14 mouse cellular contexts compared by ENCODE assay signal in the genomic region with DNA sequence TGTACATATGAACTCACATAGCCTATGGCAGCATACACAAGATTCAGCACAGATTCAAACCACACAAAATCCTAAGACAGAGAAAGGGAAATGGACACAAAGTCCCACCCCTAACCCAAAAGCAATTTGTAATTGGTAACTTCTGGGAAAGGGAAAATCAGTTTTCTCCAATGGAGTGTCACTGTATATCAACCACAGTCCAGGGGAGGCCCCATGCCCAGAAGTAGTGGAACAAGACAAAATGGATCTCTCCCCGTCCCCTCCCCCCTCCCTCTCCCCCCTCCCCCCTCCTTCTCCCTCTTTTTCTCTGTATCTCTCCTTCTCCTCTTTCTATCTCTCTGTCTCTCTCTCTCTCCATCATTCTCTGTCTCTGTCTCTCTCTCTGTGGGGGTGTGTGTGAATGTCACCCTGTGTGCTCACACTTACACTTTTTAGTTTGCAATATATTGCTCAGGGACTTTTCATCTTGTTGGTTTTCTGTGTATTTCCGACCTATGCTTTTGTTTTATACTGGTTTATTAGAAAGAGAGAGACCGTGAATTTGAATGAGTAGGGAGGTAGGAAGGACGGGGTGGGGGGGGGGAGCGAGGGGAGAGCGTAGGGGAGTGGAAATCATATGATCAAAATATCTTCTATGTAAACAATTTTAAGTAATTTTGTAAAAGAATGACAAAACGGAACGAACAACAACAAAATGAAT.
DNase-seq lines count a peak whose midpoint lies in the region; ATAC-seq lines count a peak whose summit lies in the region.
"Had no signal": no experiment of that assay in that cellular context is flagged by ENCODE, and none has a peak within 500 bp of the region (broad histone marks: within the 10 kb centered on the region; RNA-seq: fewer than 3 reads in every experiment).

No protein-coding gene starts in this region.

- no peaks in the 10 kb centered on the region for H3K36me3 ChIP-seq in embryonic facial prominence, embryonic 12.5 days
- no peaks in the 10 kb centered on the region for H3K36me3 ChIP-seq in embryonic facial prominence, embryonic 10.5 days (replicated peaks)
- H3K36me3 ChIP-seq in forebrain, embryonic 10.5 days (replicated peaks) = no peaks in the 10 kb centered on the region
- H3K36me3 ChIP-seq in hindbrain, embryonic 14.5 days (replicated peaks; ENCODE audit: control insufficient read depth, insufficient read depth) = no peaks in the 10 kb centered on the region
- H3K36me3 ChIP-seq in midbrain, embryonic 15.5 days (replicated peaks) = no peaks in the 10 kb centered on the region

- H3K27me3 ChIP-seq in embryonic facial prominence, embryonic 12.5 days = no peaks in the 10 kb centered on the region
- H3K27me3 ChIP-seq in embryonic facial prominence, embryonic 10.5 days (replicated peaks; ENCODE audit: low read depth, poor library complexity, severe bottlenecking) = no peaks in the 10 kb centered on the region
- H3K27me3 ChIP-seq in forebrain, embryonic 10.5 days (ENCODE audit: poor library complexity, severe bottlenecking) = no peaks in the 10 kb centered on the region
- no peaks in the 10 kb centered on the region for H3K27me3 ChIP-seq in hindbrain, embryonic 14.5 days (ENCODE audit: control insufficient read depth, insufficient read depth, low read length)
- H3K27me3 ChIP-seq in midbrain, embryonic 15.5 days (replicated peaks) = no peaks in the 10 kb centered on the region
- H3K27me3 ChIP-seq: CH12.LX had no signal

- no peak for ATAC-seq in embryonic facial prominence, embryonic 12.5 days (ENCODE audit: insufficient number of reproducible peaks, insufficient read depth, low FRiP score, low TSS enrichment)
- ATAC-seq in hindbrain, embryonic 14.5 days (ENCODE audit: low FRiP score) = no peak; the same call in 1 of the 2 replicates
- peak; percentile 56 for ATAC-seq in midbrain, embryonic 15.5 days (replicated peaks)

- H3K27ac ChIP-seq in embryonic facial prominence, embryonic 12.5 days = no peak overlapping the region
- H3K27ac ChIP-seq in embryonic facial prominence, embryonic 10.5 days (replicated peaks) = no peak overlapping the region
- H3K27ac ChIP-seq in forebrain, embryonic 10.5 days = peak overlapping the region; percentile 40; the same call in 1 of the 2 replicates
- H3K27ac ChIP-seq in hindbrain, embryonic 14.5 days = no peak overlapping the region
- no peak overlapping the region for H3K27ac ChIP-seq in midbrain, embryonic 15.5 days

- no peak overlapping the region for H3K4me3 ChIP-seq in embryonic facial prominence, embryonic 12.5 days
- H3K4me3 ChIP-seq in embryonic facial prominence, embryonic 10.5 days = no peak overlapping the region
- H3K4me3 ChIP-seq in forebrain, embryonic 10.5 days = 0 out of 2 replicates have a peak overlapping the region, but pooled peaks have one; percentile 14
- H3K4me3 ChIP-seq in hindbrain, embryonic 14.5 days (replicated peaks; ENCODE audit: low read length) = no peak overlapping the region
- H3K4me3 ChIP-seq in midbrain, embryonic 15.5 days = no peak overlapping the region

- peak overlapping the region; percentile 23 for H3K4me2 ChIP-seq in embryonic facial prominence, embryonic 12.5 days (replicated peaks)
- H3K4me2 ChIP-seq in hindbrain, embryonic 14.5 days (replicated peaks) = peak overlapping the region; percentile 36
- peak overlapping the region; percentile 37 for H3K4me2 ChIP-seq in midbrain, embryonic 15.5 days

- no peaks in the 10 kb centered on the region for H3K4me1 ChIP-seq in embryonic facial prominence, embryonic 12.5 days
- H3K4me1 ChIP-seq in embryonic facial prominence, embryonic 10.5 days = peaks cover 11% of the 10 kb centered on the region
- H3K4me1 ChIP-seq in forebrain, embryonic 10.5 days = peaks cover 17% of the 10 kb centered on the region
- 0 out of 2 replicates have a peak, but pooled peaks cover 7% of the 10 kb centered on the region for H3K4me1 ChIP-seq in hindbrain, embryonic 14.5 days (replicated peaks; ENCODE audit: control insufficient read depth, insufficient read depth, low read length)
- peaks cover 7% of the 10 kb centered on the region for H3K4me1 ChIP-seq in midbrain, embryonic 15.5 days

- no peak overlapping the region for H3K9ac ChIP-seq in embryonic facial prominence, embryonic 12.5 days
- no peak overlapping the region for H3K9ac ChIP-seq in hindbrain, embryonic 14.5 days
- H3K9ac ChIP-seq in midbrain, embryonic 15.5 days = no peak overlapping the region

- no peaks in the 10 kb centered on the region for H3K9me3 ChIP-seq in embryonic facial prominence, embryonic 12.5 days
- no peaks in the 10 kb centered on the region for H3K9me3 ChIP-seq in embryonic facial prominence, embryonic 10.5 days
- H3K9me3 ChIP-seq in forebrain, embryonic 10.5 days = no peaks in the 10 kb centered on the region
- no peaks in the 10 kb centered on the region for H3K9me3 ChIP-seq in hindbrain, embryonic 14.5 days (ENCODE audit: control insufficient read depth, low read length)
- no peaks in the 10 kb centered on the region for H3K9me3 ChIP-seq in midbrain, embryonic 15.5 days

- 46% methylated on average over 8 of the region's 8 CpGs for WGBS in embryonic facial prominence, embryonic 12.5 days
- 65% methylated on average over 8 of the region's 8 CpGs for WGBS in embryonic facial prominence, embryonic 10.5 days
- 57% methylated on average over 8 of the region's 8 CpGs for WGBS in forebrain, embryonic 10.5 days
- 51% methylated on average over 8 of the region's 8 CpGs for WGBS in hindbrain, embryonic 14.5 days
- 57% methylated on average over 8 of the region's 8 CpGs for WGBS in midbrain, embryonic 15.5 days

- DNase-seq in embryonic facial prominence, embryonic 10.5 days (ENCODE audit: low spot score) = no peak
- no peak for DNase-seq in forebrain, embryonic 10.5 days (ENCODE audit: extremely low spot score, low spot score)
- DNase-seq in hindbrain, embryonic 14.5 days (ENCODE audit: low spot score) = no peak
- no peak for DNase-seq in gastrocnemius, postnatal 10 days
- DNase-seq in kidney, postnatal 14 days = no peak
- DNase-seq in thymus, postnatal 10 days (ENCODE audit: low spot score in 2 of 2) = no peak
- DNase-seq: cerebellum, adult 18-20 months; kidney, adult 9 months; left cerebral cortex, postnatal 4 days; lung, postnatal 36 days; right cerebral cortex, postnatal 4 days had no signal
